Mouse (Mus musculus): ENCODE data around the gene Smug1. TPM values are rescaled to one million over a fixed set of nuclear protein-coding genes. Genes with fewer than 3 reads are reported as not detected.

Gene Smug1
- polyA plus RNA-seq, 2 experiments: 3.8 to 4.4 TPM

GRCm38 (mm10) chr15:103165379-103165778 lies 1.5 kb downstream of the Smug1 start:
- under 1% methylated on average over 13 of the region's 13 CpGs for WGBS (ENCODE audit: insufficient replicate concordance)
- H3K27me3 ChIP-seq (ENCODE audit: control insufficient read depth, insufficient read depth, low read length): peaks cover 38% of the 10 kb centered on the region

GRCm38 (mm10) chr15:103163182-103163919 lies 3.5 kb downstream of the Smug1 start:
- H3K36me3 ChIP-seq (replicated peaks; ENCODE audit: control insufficient read depth, insufficient read depth, low read depth): no peaks in the 10 kb centered on the region
- 9% methylated on average over 25 of the region's 25 CpGs for WGBS (ENCODE audit: insufficient replicate concordance)
- H3K4me1 ChIP-seq (replicated peaks; ENCODE audit: control insufficient read depth in 2 of 2, insufficient read depth in 2 of 2, low read length in 1 of 2): peaks cover 2 to 16% of the 10 kb centered on the region in 2 experiments; a peak in 3 of 4 replicates
- H3K4me2 ChIP-seq (ENCODE audit: low read depth): peak overlapping the region; percentile 67
- H3K9me3 ChIP-seq (ENCODE audit: control insufficient read depth, low read length): no peaks in the 10 kb centered on the region
- peaks cover 18% of the 10 kb centered on the region for H3K27me3 ChIP-seq (ENCODE audit: control insufficient read depth, insufficient read depth, low read length)
- H3K4me3 ChIP-seq (ENCODE audit: insufficient read depth in 1 of 2, low read depth in 2 of 2, low read length in 2 of 2): peak overlapping the region; percentile 82 to 89
- peak; percentile 76 for ATAC-seq (ENCODE audit: insufficient read depth)
- peak; percentile 76 to 82 (median 76) for DNase-seq (ENCODE audit: low read depth in 3 of 3, low spot score in 3 of 3)
- TF ChIP-seq CTCF (IDR thresholded peaks at IDR 0.05; ENCODE audit: low read depth) (no peak), EP300 (IDR thresholded peaks at IDR 0.05; ENCODE audit: low read depth) (no peak)
- H3K9ac ChIP-seq (replicated peaks): peak overlapping the region; percentile 68
- no peak overlapping the region for H3K27ac ChIP-seq

More at GRCm38 (mm10) chr15:103165379-103165778, 1.5 kb downstream of the Smug1 start:
- TF ChIP-seq CTCF (IDR thresholded peaks at IDR 0.05; ENCODE audit: low read depth) (peak; percentile 96), EP300 (IDR thresholded peaks at IDR 0.05; ENCODE audit: low read depth) (no peak)
- Histone ChIP-seq H3K4me1 (replicated peaks; ENCODE audit: control insufficient read depth in 2 of 2, insufficient read depth in 2 of 2, low read length in 1 of 2) (peaks cover 2 to 16% of the 10 kb centered on the region in 2 experiments; a peak in 3 of 4 replicates), H3K27ac (no peak overlapping the region), H3K4me3 (ENCODE audit: insufficient read depth in 1 of 2, low read depth in 2 of 2, low read length in 2 of 2) (no peak overlapping the region), H3K9me3 (ENCODE audit: control insufficient read depth, low read length) (no peaks in the 10 kb centered on the region), H3K4me2 (ENCODE audit: low read depth) (peak overlapping the region; percentile 25; the same call in 1 of the 2 replicates), H3K36me3 (replicated peaks; ENCODE audit: control insufficient read depth, insufficient read depth, low read depth) (no peaks in the 10 kb centered on the region), H3K9ac (replicated peaks) (no peak overlapping the region)
- peak; percentile 61 to 71 (median 64) for DNase-seq (ENCODE audit: low read depth in 3 of 3, low spot score in 3 of 3)
- no peak for ATAC-seq (ENCODE audit: insufficient read depth)

- Histone ChIP-seq H3K36me3 (replicated peaks; ENCODE audit: control insufficient read depth, insufficient read depth, low read depth) (no peaks in the 10 kb centered on the region), H3K9me3 (ENCODE audit: control insufficient read depth, low read length) (no peaks in the 10 kb centered on the region), H3K9ac (replicated peaks) (no peak overlapping the region), H3K4me2 (ENCODE audit: low read depth) (no peak overlapping the region), H3K27me3 (ENCODE audit: control insufficient read depth, insufficient read depth, low read length) (no peaks in the 10 kb centered on the region), H3K4me3 (ENCODE audit: insufficient read depth in 1 of 2, low read depth in 2 of 2, low read length in 2 of 2) (no peak overlapping the region), H3K27ac (no peak overlapping the region), H3K4me1 (replicated peaks; ENCODE audit: control insufficient read depth in 2 of 2, insufficient read depth in 2 of 2, low read length in 1 of 2) (0 out of 4 replicates have a peak, but pooled peaks cover 2% of the 10 kb centered on the region in 2 experiments)
- TF ChIP-seq EP300 (IDR thresholded peaks at IDR 0.05; ENCODE audit: low read depth) (no peak), CTCF (IDR thresholded peaks at IDR 0.05; ENCODE audit: low read depth) (no peak)
- no peak for ATAC-seq (ENCODE audit: insufficient read depth)
- WGBS (ENCODE audit: insufficient replicate concordance): 75% methylated on average over 10 of the region's 10 CpGs
- DNase-seq (ENCODE audit: low read depth in 3 of 3, low spot score in 3 of 3): no peak
Observed at GRCm38 (mm10) chr15:103157585-103157984, 9.3 kb downstream of the Smug1 start.

- Histone ChIP-seq H3K9ac (replicated peaks) (no peak overlapping the region), H3K36me3 (replicated peaks; ENCODE audit: control insufficient read depth, insufficient read depth, low read depth) (no peaks in the 10 kb centered on the region), H3K9me3 (ENCODE audit: control insufficient read depth, low read length) (no peaks in the 10 kb centered on the region), H3K27ac (no peak overlapping the region), H3K4me2 (ENCODE audit: low read depth) (no peak overlapping the region), H3K4me1 (replicated peaks; ENCODE audit: control insufficient read depth in 2 of 2, insufficient read depth in 2 of 2, low read length in 1 of 2) (no peaks in the 10 kb centered on the region), H3K27me3 (ENCODE audit: control insufficient read depth, insufficient read depth, low read length) (no peaks in the 10 kb centered on the region), H3K4me3 (ENCODE audit: insufficient read depth in 1 of 2, low read depth in 2 of 2, low read length in 2 of 2) (no peak overlapping the region)
- no peak for ATAC-seq (ENCODE audit: insufficient read depth)
- 71% methylated on average over 7 of the region's 7 CpGs for WGBS (ENCODE audit: insufficient replicate concordance)
- TF ChIP-seq EP300 (IDR thresholded peaks at IDR 0.05; ENCODE audit: low read depth): no peak
- TF ChIP-seq CTCF (IDR thresholded peaks at IDR 0.05; ENCODE audit: low read depth): no peak
- DNase-seq (ENCODE audit: low read depth in 3 of 3, low spot score in 3 of 3): no peak
Observed at GRCm38 (mm10) chr15:103156890-103157289, 10.0 kb downstream of the Smug1 start.
